Mouse (Mus musculus) fibroblast of lung, adult 2 months (primary cell): Measurements from ENCODE around the gene Vps16.

ENCODE experiments used
- DNase-seq: peaks from one replicate; pipeline ENCODE4 v3.0.0-alpha.2; 2011; ENCODE audit warnings: low read depth

The Vps16 gene

GRCm38 (mm10) chr2:130423397-130424125 lies 578 bp upstream of the Vps16 start:
- no peak for DNase-seq

GRCm38 (mm10) chr2:130425112-130425511 lies 973 bp downstream of the Vps16 start:
- no peak for DNase-seq

GRCm38 (mm10) chr2:130429851-130430250 lies 5.7 kb downstream of the Vps16 start:
- DNase-seq, result no peak

- DNase-seq, result no peak
Observed at GRCm38 (mm10) chr2:130430484-130430883, 6.3 kb downstream of the Vps16 start.

- no peak for DNase-seq
Observed at GRCm38 (mm10) chr2:130432157-130432556, 8.0 kb downstream of the Vps16 start.

GRCm38 (mm10) chr2:130433152-130433551 lies 9.0 kb downstream of the Vps16 start:
- no peak for DNase-seq

- DNase-seq, result no peak
Observed at GRCm38 (mm10) chr2:130436769-130437168, 12.6 kb downstream of the Vps16 start.

GRCm38 (mm10) chr2:130438861-130439260 lies 14.7 kb downstream of the Vps16 start:
- DNase-seq, result no peak

GRCm38 (mm10) chr2:130439840-130440480 lies 15.8 kb downstream of the Vps16 start:
- DNase-seq, result no peak

- no peak for DNase-seq
Observed at GRCm38 (mm10) chr2:130442162-130442561, 18.0 kb downstream of the Vps16 start.

- no peak for DNase-seq
Observed at GRCm38 (mm10) chr2:130448449-130448848, 24.3 kb downstream of the Vps16 start.

GRCm38 (mm10) chr2:130449021-130449793 lies 25.1 kb downstream of the Vps16 start:
- DNase-seq, result no peak

GRCm38 (mm10) chr2:130449794-130450433 lies 25.8 kb downstream of the Vps16 start, which contains the start of gene Ptpra:
Gene Ptpra (plus strand): TSS chr2:130450278.
- peak; percentile 52 for DNase-seq

- no peak for DNase-seq
Observed at GRCm38 (mm10) chr2:130450434-130450796, 26.3 kb downstream of the Vps16 start.

- no peak for DNase-seq
Observed at GRCm38 (mm10) chr2:130451086-130451726, 27.1 kb downstream of the Vps16 start.

GRCm38 (mm10) chr2:130451727-130452090 lies 27.6 kb downstream of the Vps16 start:
- DNase-seq, result no peak

GRCm38 (mm10) chr2:130452266-130452665 lies 28.1 kb downstream of the Vps16 start:
- no peak for DNase-seq

GRCm38 (mm10) chr2:130453421-130453820 lies 29.3 kb downstream of the Vps16 start:
- DNase-seq, result peak; percentile 27

- DNase-seq, result no peak
Observed at GRCm38 (mm10) chr2:130454748-130455370, 30.7 kb downstream of the Vps16 start.

- no peak for DNase-seq
Observed at GRCm38 (mm10) chr2:130457871-130458270, 33.7 kb downstream of the Vps16 start.

- no peak for DNase-seq
Observed at GRCm38 (mm10) chr2:130459576-130459975, 35.4 kb downstream of the Vps16 start.
